ENCODE assay signal across 21 mouse cellular contexts in genomic region chr6:99062931-99063330, GRCm38 (mm10).
DNase-seq lines count a peak whose midpoint lies in the region; ATAC-seq and TF ChIP-seq lines count a peak whose summit lies in the region.
"Had no signal": no experiment of that assay in that cellular context is flagged by ENCODE, and none has a peak within 500 bp of the region (broad histone marks: within the 10 kb centered on the region; RNA-seq: fewer than 3 reads in every experiment).

No protein-coding gene starts in this region.

- peaks cover 52% of the 10 kb centered on the region for H3K4me1 ChIP-seq in heart, embryonic 10.5 days
- peaks cover 31% of the 10 kb centered on the region; the same call in 1 of the 2 replicates for H3K4me1 ChIP-seq in heart, embryonic 11.5 days (ENCODE audit: control insufficient read depth, insufficient read depth, low read length)
- H3K4me1 ChIP-seq in ES-E14 (ENCODE audit: control insufficient read depth in 2 of 2, insufficient read depth in 2 of 2, low read length in 2 of 2, poor library complexity in 1 of 2) = 0 out of 4 replicates have a peak, but pooled peaks cover 0 to 3% of the 10 kb centered on the region in 2 experiments
- no peaks in the 10 kb centered on the region for H3K4me1 ChIP-seq in intestine, postnatal 0 days (replicated peaks; ENCODE audit: control insufficient read depth, insufficient read depth, low read length)

- H3K4me2 ChIP-seq in heart, embryonic 11.5 days = no peak overlapping the region
- H3K4me2 ChIP-seq in intestine, postnatal 0 days (replicated peaks; ENCODE audit: low read depth) = no peak overlapping the region
- H3K4me2 ChIP-seq: hindbrain, embryonic 14.5 days; liver, embryonic 11.5 days; neural tube, embryonic 13.5 days had no signal

- H3K36me3 ChIP-seq in heart, embryonic 10.5 days = peaks cover 7% of the 10 kb centered on the region; the same call in 1 of the 2 replicates
- no peaks in the 10 kb centered on the region for H3K36me3 ChIP-seq in heart, embryonic 11.5 days (ENCODE audit: control insufficient read depth, insufficient read depth, low read length)
- no peaks in the 10 kb centered on the region for H3K36me3 ChIP-seq in ES-E14 (ENCODE audit: control insufficient read depth, insufficient read depth, low read length, poor library complexity, severe bottlenecking)
- H3K36me3 ChIP-seq in intestine, postnatal 0 days (ENCODE audit: control insufficient read depth, insufficient read depth) = 0 out of 2 replicates have a peak, but pooled peaks cover 4% of the 10 kb centered on the region
- H3K36me3 ChIP-seq: midbrain, embryonic 10.5 days; neural tube, embryonic 13.5 days had no signal

- no peak for DNase-seq in heart, embryonic 10.5 days (ENCODE audit: low spot score)
- DNase-seq in lung, postnatal 10 days = peak; percentile 40
- no peak for DNase-seq in lung, postnatal 4 days
- no peak for DNase-seq in ES-E14 (ENCODE audit: low read depth, low spot score)
- DNase-seq in adrenal gland, postnatal 25 days = peak; percentile 31
- no peak for DNase-seq in embryo, embryonic 10.5 days (ENCODE audit: low spot score)
- DNase-seq: cerebellum, adult 18-20 months; cerebellum, postnatal 25 days; gastrocnemius, postnatal 25 days; kidney, adult 9 months; kidney, postnatal 4 days; thymus, adult 18-20 months; thymus, postnatal 4 days had no signal

- 70% methylated on average over 8 of the region's 8 CpGs for WGBS in heart, embryonic 10.5 days
- 66% methylated on average over 8 of the region's 8 CpGs for WGBS in heart, embryonic 11.5 days (ENCODE audit: insufficient replicate concordance)
- 80% methylated on average over 8 of the region's 8 CpGs for WGBS in intestine, postnatal 0 days

- no peaks in the 10 kb centered on the region for H3K9me3 ChIP-seq in heart, embryonic 10.5 days
- no peaks in the 10 kb centered on the region for H3K9me3 ChIP-seq in heart, embryonic 11.5 days (replicated peaks; ENCODE audit: control insufficient read depth, low read length)
- H3K9me3 ChIP-seq in ES-E14 (ENCODE audit: control insufficient read depth, insufficient read depth, low read depth, low read length) = no peaks in the 10 kb centered on the region
- H3K9me3 ChIP-seq in intestine, postnatal 0 days (ENCODE audit: control insufficient read depth) = no peaks in the 10 kb centered on the region
- H3K9me3 ChIP-seq: G1E; midbrain, embryonic 10.5 days; neural tube, embryonic 13.5 days had no signal

- no peak overlapping the region for H3K9ac ChIP-seq in heart, embryonic 11.5 days (ENCODE audit: low read depth, low read length)
- 0 out of 2 replicates have a peak overlapping the region, but pooled peaks have one; percentile 13 for H3K9ac ChIP-seq in ES-E14 (ENCODE audit: insufficient read depth, low read depth, low read length, poor library complexity, severe bottlenecking)
- H3K9ac ChIP-seq in intestine, postnatal 0 days (ENCODE audit: low read depth, low read length) = no peak overlapping the region
- H3K9ac ChIP-seq: hindbrain, embryonic 14.5 days; neural tube, embryonic 13.5 days had no signal

- no peak for TF ChIP-seq CTCF in intestine, postnatal 0 days (IDR thresholded peaks at IDR 0.05; ENCODE audit: low read depth)

- in situ Hi-C loops in ES-E14 (cut with MboI; ENCODE audit: low sequenced_read_pairs in 2 of 2, unreplicated experiment in 2 of 2) = no loop called here

- no peaks in the 10 kb centered on the region for H3K27me3 ChIP-seq in heart, embryonic 10.5 days (ENCODE audit: insufficient read depth, poor library complexity, severe bottlenecking)
- H3K27me3 ChIP-seq in heart, embryonic 11.5 days (ENCODE audit: control insufficient read depth, insufficient read depth, low read length) = no peaks in the 10 kb centered on the region
- H3K27me3 ChIP-seq in intestine, postnatal 0 days (replicated peaks; ENCODE audit: control insufficient read depth, insufficient read depth, low read length) = no peaks in the 10 kb centered on the region
- H3K27me3 ChIP-seq: neural tube, embryonic 13.5 days had no signal

- H3K27ac ChIP-seq in heart, embryonic 10.5 days = peak overlapping the region; percentile 56; the same call in 1 of the 2 replicates
- no peak overlapping the region for H3K27ac ChIP-seq in heart, embryonic 11.5 days (ENCODE audit: low read depth, low read length)
- no peak overlapping the region for H3K27ac ChIP-seq in ES-E14 (ENCODE audit: insufficient read depth, low read depth, low read length, poor library complexity, severe bottlenecking)
- no peak overlapping the region for H3K27ac ChIP-seq in intestine, postnatal 0 days (ENCODE audit: low read depth, low read length)
- H3K27ac ChIP-seq: hindbrain, embryonic 14.5 days; midbrain, embryonic 10.5 days; neural tube, embryonic 13.5 days had no signal

- no peak for ATAC-seq in heart, embryonic 11.5 days (replicated peaks; ENCODE audit: insufficient number of reproducible peaks, low FRiP score, low TSS enrichment)
- no peak for ATAC-seq in intestine, postnatal 0 days
- ATAC-seq: forebrain, embryonic 14.5 days had no signal

- no peak overlapping the region for H3K4me3 ChIP-seq in heart, embryonic 10.5 days
- H3K4me3 ChIP-seq in heart, embryonic 11.5 days (ENCODE audit: low read depth, low read length) = no peak overlapping the region
- H3K4me3 ChIP-seq in ES-E14 (ENCODE audit: insufficient read depth in 1 of 2, low read depth in 1 of 2, low read length in 2 of 2, poor library complexity in 1 of 2, severe bottlenecking in 1 of 2) = peak overlapping the region; percentile 16 to 19; a peak in 3 of 4 replicates
- no peak overlapping the region for H3K4me3 ChIP-seq in intestine, postnatal 0 days (ENCODE audit: low read depth, low read length)
- H3K4me3 ChIP-seq: midbrain, embryonic 10.5 days; neural tube, embryonic 13.5 days had no signal

TF ChIP-seq in ES-E14, 5 proteins besides CTCF, POLR2A, EP300 and RAD21:
- TF ChIP-seq CHD2 (IDR thresholded peaks at IDR 0.05; ENCODE audit: low read depth, low read length) = no peak
- TF ChIP-seq MAFK (IDR thresholded peaks at IDR 0.05; ENCODE audit: insufficient read depth, low read depth, low read length) = no peak
- no peak for TF ChIP-seq HCFC1 (IDR thresholded peaks at IDR 0.05; ENCODE audit: borderline replicate concordance, insufficient read depth, low read length)
- TF ChIP-seq ZNF384 (IDR thresholded peaks at IDR 0.05; ENCODE audit: low read depth, low read length) = no peak
- no peak for TF ChIP-seq ZC3H11A (IDR thresholded peaks at IDR 0.05; ENCODE audit: borderline replicate concordance, low read depth, low read length)

Comparison
In these comparisons a context has a peak if more than half of its experiments do, and no peak if none do; other contexts are left out.
1. DNase-seq: peak in lung, postnatal 10 days (single experiment) and adrenal gland, postnatal 25 days (single experiment); none in heart, embryonic 10.5 days (single experiment), lung, postnatal 4 days (0 of 2), ES-E14 (single experiment) and embryo, embryonic 10.5 days (single experiment).
2. H3K4me3 ChIP-seq: peak in ES-E14 (2 of 2); none in heart, embryonic 10.5 days (single experiment), heart, embryonic 11.5 days (single experiment) and intestine, postnatal 0 days (single experiment).